Mouse (Mus musculus): ENCODE results near the gene Mc3r. TPM values are rescaled to one million over a fixed set of nuclear protein-coding genes. Genes with fewer than 3 reads are reported as not detected.

The Mc3r gene
- polyA plus RNA-seq, 1 experiment from 2014 or later: not detected

DNA sequence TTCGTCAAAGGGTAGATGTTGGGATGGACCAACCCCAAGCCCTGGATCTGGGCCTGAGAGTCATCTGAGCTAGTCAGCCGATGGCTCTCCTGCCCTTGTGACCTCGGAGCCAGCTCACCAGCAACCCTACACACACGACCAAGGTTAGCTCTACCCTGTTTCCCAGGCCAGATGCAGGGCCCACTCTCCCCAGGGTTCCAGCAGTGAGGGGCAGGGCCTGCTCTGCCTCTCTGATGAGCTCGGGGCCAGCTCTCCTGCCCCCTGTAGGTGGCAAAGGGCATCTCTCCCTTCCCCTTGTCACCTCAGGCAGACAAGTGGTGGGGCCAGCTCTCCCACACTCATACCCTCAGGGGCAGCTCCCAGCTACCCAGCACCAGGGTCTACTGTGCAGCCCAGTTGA is 29.1 kb upstream of the Mc3r start:
- no peak overlapping the region for H3K4me3 ChIP-seq (replicated peaks; ENCODE audit: low read length)
- ATAC-seq (ENCODE audit: insufficient read depth, low FRiP score): no peak
- WGBS: 50% methylated on average over 5 of the region's 5 CpGs
- no peak overlapping the region for H3K9ac ChIP-seq (ENCODE audit: low read length)
- H3K36me3 ChIP-seq (ENCODE audit: control insufficient read depth, insufficient read depth, low read length): no peaks in the 10 kb centered on the region
- H3K27ac ChIP-seq (ENCODE audit: low read length): no peak overlapping the region
- no peaks in the 10 kb centered on the region for H3K9me3 ChIP-seq (replicated peaks; ENCODE audit: control insufficient read depth, low read length)
- H3K4me1 ChIP-seq (ENCODE audit: control insufficient read depth, insufficient read depth, low read length): no peaks in the 10 kb centered on the region
- H3K27me3 ChIP-seq (ENCODE audit: control insufficient read depth, insufficient read depth, low read length): peaks cover 6% of the 10 kb centered on the region; the same call in 1 of the 2 replicates
- H3K4me2 ChIP-seq (ENCODE audit: low read depth, low read length): no peak overlapping the region

GRCm38 (mm10) chr2:172221656-172222393 is 26.5 kb upstream of the Mc3r start:
- no peaks in the 10 kb centered on the region for H3K4me1 ChIP-seq (ENCODE audit: control insufficient read depth, insufficient read depth, low read length)
- H3K4me2 ChIP-seq (ENCODE audit: low read depth, low read length): no peak overlapping the region
- H3K4me3 ChIP-seq (replicated peaks; ENCODE audit: low read length): no peak overlapping the region
- no peak overlapping the region for H3K27ac ChIP-seq (ENCODE audit: low read length)
- ATAC-seq (ENCODE audit: insufficient read depth, low FRiP score): no peak
- 9% methylated on average over 16 of the region's 16 CpGs for WGBS
- peaks cover 6% of the 10 kb centered on the region; the same call in 1 of the 2 replicates for H3K27me3 ChIP-seq (ENCODE audit: control insufficient read depth, insufficient read depth, low read length)
- no peaks in the 10 kb centered on the region for H3K9me3 ChIP-seq (replicated peaks; ENCODE audit: control insufficient read depth, low read length)
- H3K36me3 ChIP-seq (ENCODE audit: control insufficient read depth, insufficient read depth, low read length): no peaks in the 10 kb centered on the region
- H3K9ac ChIP-seq (ENCODE audit: low read length): no peak overlapping the region

DNA sequence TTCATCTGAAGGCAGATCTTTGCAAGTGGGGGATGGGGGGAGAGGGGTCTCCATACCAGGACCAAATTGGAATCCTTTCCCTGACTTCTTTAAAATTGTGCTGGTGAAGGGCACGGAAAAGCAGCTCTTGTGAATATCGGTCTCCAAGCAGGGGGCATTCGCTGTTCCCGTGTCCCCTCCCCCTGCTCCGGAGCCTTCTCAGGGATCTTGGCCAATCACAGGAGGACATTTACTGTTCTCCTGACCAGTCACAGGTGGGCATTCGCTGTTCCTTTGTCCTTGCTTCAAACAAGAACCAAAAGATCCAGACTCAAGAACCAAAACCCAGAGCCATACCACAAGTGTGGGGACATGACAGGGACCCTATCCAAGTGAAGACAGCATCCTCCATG is 25.9 kb upstream of the Mc3r start:
- ATAC-seq (ENCODE audit: insufficient read depth, low FRiP score): no peak
- Histone ChIP-seq H3K4me2 (ENCODE audit: low read depth, low read length) (no peak overlapping the region), H3K27me3 (ENCODE audit: control insufficient read depth, insufficient read depth, low read length) (peaks cover 6% of the 10 kb centered on the region; the same call in 1 of the 2 replicates), H3K4me3 (replicated peaks; ENCODE audit: low read length) (no peak overlapping the region), H3K27ac (ENCODE audit: low read length) (no peak overlapping the region), H3K9ac (ENCODE audit: low read length) (no peak overlapping the region), H3K9me3 (replicated peaks; ENCODE audit: control insufficient read depth, low read length) (no peaks in the 10 kb centered on the region), H3K36me3 (ENCODE audit: control insufficient read depth, insufficient read depth, low read length) (no peaks in the 10 kb centered on the region), H3K4me1 (ENCODE audit: control insufficient read depth, insufficient read depth, low read length) (no peaks in the 10 kb centered on the region)
- 36% methylated on average over 6 of the region's 6 CpGs for WGBS

- 79% methylated on average over 7 of the region's 7 CpGs for WGBS
- Histone ChIP-seq H3K4me1 (ENCODE audit: control insufficient read depth, insufficient read depth, low read length) (no peaks in the 10 kb centered on the region), H3K4me3 (replicated peaks; ENCODE audit: low read length) (no peak overlapping the region), H3K27ac (ENCODE audit: low read length) (no peak overlapping the region), H3K4me2 (ENCODE audit: low read depth, low read length) (no peak overlapping the region), H3K36me3 (ENCODE audit: control insufficient read depth, insufficient read depth, low read length) (no peaks in the 10 kb centered on the region), H3K27me3 (ENCODE audit: control insufficient read depth, insufficient read depth, low read length) (peaks cover 6% of the 10 kb centered on the region; the same call in 1 of the 2 replicates), H3K9ac (ENCODE audit: low read length) (no peak overlapping the region), H3K9me3 (replicated peaks; ENCODE audit: control insufficient read depth, low read length) (no peaks in the 10 kb centered on the region)
- ATAC-seq (ENCODE audit: insufficient read depth, low FRiP score): no peak
These were observed 25.4 kb upstream of the Mc3r start for GRCm38 (mm10) chr2:172222891-172223290.

- Histone ChIP-seq H3K36me3 (ENCODE audit: control insufficient read depth, insufficient read depth, low read length) (no peaks in the 10 kb centered on the region), H3K4me3 (replicated peaks; ENCODE audit: low read length) (no peak overlapping the region), H3K27ac (ENCODE audit: low read length) (no peak overlapping the region), H3K9me3 (replicated peaks; ENCODE audit: control insufficient read depth, low read length) (no peaks in the 10 kb centered on the region), H3K9ac (ENCODE audit: low read length) (no peak overlapping the region), H3K4me1 (ENCODE audit: control insufficient read depth, insufficient read depth, low read length) (no peaks in the 10 kb centered on the region), H3K27me3 (ENCODE audit: control insufficient read depth, insufficient read depth, low read length) (peaks cover 6% of the 10 kb centered on the region; the same call in 1 of the 2 replicates), H3K4me2 (ENCODE audit: low read depth, low read length) (no peak overlapping the region)
- no peak for ATAC-seq (ENCODE audit: insufficient read depth, low FRiP score)
- WGBS: 74% methylated on average over 8 of the region's 8 CpGs
These were observed 24.7 kb upstream of the Mc3r start for GRCm38 (mm10) chr2:172223451-172224200.

- no peaks in the 10 kb centered on the region for H3K9me3 ChIP-seq (replicated peaks; ENCODE audit: control insufficient read depth, low read length)
- no peaks in the 10 kb centered on the region for H3K36me3 ChIP-seq (ENCODE audit: control insufficient read depth, insufficient read depth, low read length)
- H3K4me1 ChIP-seq (ENCODE audit: control insufficient read depth, insufficient read depth, low read length): no peaks in the 10 kb centered on the region
- no peak overlapping the region for H3K4me2 ChIP-seq (ENCODE audit: low read depth, low read length)
- H3K27ac ChIP-seq (ENCODE audit: low read length): no peak overlapping the region
- H3K9ac ChIP-seq (ENCODE audit: low read length): no peak overlapping the region
- 30% methylated on average over 7 of the region's 7 CpGs for WGBS
- no peak for ATAC-seq (ENCODE audit: insufficient read depth, low FRiP score)
- H3K4me3 ChIP-seq (replicated peaks; ENCODE audit: low read length): no peak overlapping the region
- H3K27me3 ChIP-seq (ENCODE audit: control insufficient read depth, insufficient read depth, low read length): peaks cover 5% of the 10 kb centered on the region; the same call in 1 of the 2 replicates
These were observed 21.3 kb upstream of the Mc3r start for GRCm38 (mm10) chr2:172226945-172227344.

- Histone ChIP-seq H3K4me1 (ENCODE audit: control insufficient read depth, insufficient read depth, low read length) (no peaks in the 10 kb centered on the region), H3K36me3 (ENCODE audit: control insufficient read depth, insufficient read depth, low read length) (no peaks in the 10 kb centered on the region), H3K4me2 (ENCODE audit: low read depth, low read length) (no peak overlapping the region), H3K9me3 (replicated peaks; ENCODE audit: control insufficient read depth, low read length) (no peaks in the 10 kb centered on the region), H3K27ac (ENCODE audit: low read length) (no peak overlapping the region), H3K4me3 (replicated peaks; ENCODE audit: low read length) (no peak overlapping the region), H3K9ac (ENCODE audit: low read length) (no peak overlapping the region), H3K27me3 (ENCODE audit: control insufficient read depth, insufficient read depth, low read length) (no peaks in the 10 kb centered on the region)
- no peak for ATAC-seq (ENCODE audit: insufficient read depth, low FRiP score)
- 93% methylated on average over 3 of the region's 3 CpGs for WGBS
These were observed 20.5 kb upstream of the Mc3r start for GRCm38 (mm10) chr2:172227808-172228207.

- no peaks in the 10 kb centered on the region for H3K9me3 ChIP-seq (replicated peaks; ENCODE audit: control insufficient read depth, low read length)
- H3K27me3 ChIP-seq (ENCODE audit: control insufficient read depth, insufficient read depth, low read length): no peaks in the 10 kb centered on the region
- no peak for ATAC-seq (ENCODE audit: insufficient read depth, low FRiP score)
- H3K4me2 ChIP-seq (ENCODE audit: low read depth, low read length): no peak overlapping the region
- no peaks in the 10 kb centered on the region for H3K4me1 ChIP-seq (ENCODE audit: control insufficient read depth, insufficient read depth, low read length)
- H3K27ac ChIP-seq (ENCODE audit: low read length): no peak overlapping the region
- WGBS: 41% methylated on average over 3 of the region's 3 CpGs
- no peak overlapping the region for H3K4me3 ChIP-seq (replicated peaks; ENCODE audit: low read length)
- no peaks in the 10 kb centered on the region for H3K36me3 ChIP-seq (ENCODE audit: control insufficient read depth, insufficient read depth, low read length)
- no peak overlapping the region for H3K9ac ChIP-seq (ENCODE audit: low read length)
These were observed 19.1 kb upstream of the Mc3r start for GRCm38 (mm10) chr2:172229190-172229589.

- no peak for ATAC-seq (ENCODE audit: insufficient read depth, low FRiP score)
- H3K4me1 ChIP-seq (ENCODE audit: control insufficient read depth, insufficient read depth, low read length): no peaks in the 10 kb centered on the region
- H3K9ac ChIP-seq (ENCODE audit: low read length): no peak overlapping the region
- no peaks in the 10 kb centered on the region for H3K27me3 ChIP-seq (ENCODE audit: control insufficient read depth, insufficient read depth, low read length)
- H3K4me2 ChIP-seq (ENCODE audit: low read depth, low read length): no peak overlapping the region
- 58% methylated on average over 4 of the region's 4 CpGs for WGBS
- no peak overlapping the region for H3K27ac ChIP-seq (ENCODE audit: low read length)
- no peaks in the 10 kb centered on the region for H3K9me3 ChIP-seq (replicated peaks; ENCODE audit: control insufficient read depth, low read length)
- no peaks in the 10 kb centered on the region for H3K36me3 ChIP-seq (ENCODE audit: control insufficient read depth, insufficient read depth, low read length)
- no peak overlapping the region for H3K4me3 ChIP-seq (replicated peaks; ENCODE audit: low read length)
These were observed 18.2 kb upstream of the Mc3r start for GRCm38 (mm10) chr2:172230126-172230525.
